Mouse (Mus musculus) testis, adult 2 months (tissue): ENCODE results near the gene Prkce. TPM values are rescaled to one million over a fixed set of nuclear protein-coding genes. Genes with fewer than 3 reads are reported as not detected.

Experiments
- H3K27ac ChIP-seq: fragments of 200-500 bp; 2 replicates; pipeline ENCODE4 v1.5.1; 2012; ENCODE audit warnings: low read depth, low read length; ENCODE audit not compliant: control insufficient read depth, insufficient read depth
- H3K27me3 ChIP-seq: fragments of 200-500 bp; 2 replicates; pipeline ENCODE4 v1.6.1; 2012; ENCODE audit warnings: mild to moderate bottlenecking, low read length, moderate library complexity; ENCODE audit not compliant: control insufficient read depth, insufficient read depth
- H3K36me3 ChIP-seq: fragments of 200-500 bp; 2 replicates; pipeline ENCODE4 v1.6.1; 2012; ENCODE audit warnings: mild to moderate bottlenecking, low read length; ENCODE audit not compliant: control insufficient read depth, insufficient read depth
- H3K4me1 ChIP-seq: fragments of 200-500 bp; 2 replicates; pipeline ENCODE4 v1.6.1; 2012; ENCODE audit warnings: low read length; ENCODE audit not compliant: control insufficient read depth, insufficient read depth
- H3K4me3 ChIP-seq: fragments of 200-500 bp; 2 replicates; pipeline ENCODE4 v1.5.1; 2012; ENCODE audit warnings: low read depth, mild to moderate bottlenecking, low read length, moderate library complexity, mixed read lengths; ENCODE audit not compliant: control insufficient read depth
- CTCF ChIP-seq: fragments of 200-500 bp; IDR thresholded peaks from 2 replicates; pipeline ENCODE4 v1.5.1; 2012; ENCODE audit warnings: low read depth, mild to moderate bottlenecking, inconsistent platforms, low read length, moderate library complexity; ENCODE audit not compliant: control insufficient read depth, insufficient read depth, insufficient replicate concordance
- POLR2A ChIP-seq: fragments of 200-500 bp; IDR thresholded peaks from 2 replicates; pipeline ENCODE4 v1.6.1; 2012; ENCODE audit warnings: low read depth, mild to moderate bottlenecking, inconsistent platforms, low read length, moderate library complexity; ENCODE audit not compliant: control insufficient read depth
- polyA plus RNA-seq: library from polyadenylated mRNA; depleted of rRNA; stranded (reverse); fragments of >200 nt; gene quantifications from 2 replicates; pipeline ENCODE4 v1.2.3, GENCODE M21; 2012

Gene Prkce
- polyA plus RNA-seq, 1 experiment, result 1.2 TPM

GRCm38 (mm10) chr17:86453673-86454350 is 286.2 kb downstream of the Prkce start:
- no peaks in the 10 kb centered on the region for H3K36me3 ChIP-seq
- TF ChIP-seq CTCF, result no peak
- TF ChIP-seq POLR2A, result no peak
- H3K27ac ChIP-seq, result no peak overlapping the region
- H3K4me1 ChIP-seq, result no peaks in the 10 kb centered on the region
- H3K27me3 ChIP-seq, result no peaks in the 10 kb centered on the region
- no peak overlapping the region for H3K4me3 ChIP-seq

- TF ChIP-seq POLR2A, result no peak
- no peak for TF ChIP-seq CTCF
These were observed 286.7 kb downstream of the Prkce start for GRCm38 (mm10) chr17:86454351-86454706.

GRCm38 (mm10) chr17:86456512-86456911 is 288.9 kb downstream of the Prkce start:
- Histone ChIP-seq H3K4me1 (no peaks in the 10 kb centered on the region), H3K27ac (no peak overlapping the region), H3K27me3 (no peaks in the 10 kb centered on the region), H3K4me3 (no peak overlapping the region), H3K36me3 (no peaks in the 10 kb centered on the region)
- no peak for TF ChIP-seq CTCF
- TF ChIP-seq POLR2A, result no peak

More at GRCm38 (mm10) chr17:86454351-86454706, 286.7 kb downstream of the Prkce start:
- Histone ChIP-seq H3K36me3 (no peaks in the 10 kb centered on the region), H3K27ac (no peak overlapping the region), H3K4me1 (no peaks in the 10 kb centered on the region), H3K4me3 (no peak overlapping the region), H3K27me3 (no peaks in the 10 kb centered on the region)

GRCm38 (mm10) chr17:86458302-86458980 is 290.9 kb downstream of the Prkce start:
- TF ChIP-seq POLR2A, result no peak
- no peak for TF ChIP-seq CTCF
- H3K36me3 ChIP-seq, result no peaks in the 10 kb centered on the region
- H3K4me1 ChIP-seq, result no peaks in the 10 kb centered on the region

GRCm38 (mm10) chr17:86460645-86461430 is 293.3 kb downstream of the Prkce start:
- H3K4me1 ChIP-seq, result no peaks in the 10 kb centered on the region
- no peak overlapping the region for H3K4me3 ChIP-seq
- H3K36me3 ChIP-seq, result no peaks in the 10 kb centered on the region
- TF ChIP-seq POLR2A (no peak), CTCF (no peak)
- H3K27me3 ChIP-seq, result no peaks in the 10 kb centered on the region
- 0 out of 2 replicates have a peak overlapping the region, but pooled peaks have one; percentile 6 for H3K27ac ChIP-seq

More at GRCm38 (mm10) chr17:86458302-86458980, 290.9 kb downstream of the Prkce start:
- no peak overlapping the region for H3K4me3 ChIP-seq
- no peak overlapping the region for H3K27ac ChIP-seq
- no peaks in the 10 kb centered on the region for H3K27me3 ChIP-seq

- TF ChIP-seq CTCF (no peak), POLR2A (no peak)
- no peaks in the 10 kb centered on the region for H3K27me3 ChIP-seq
- H3K4me3 ChIP-seq, result no peak overlapping the region
- no peaks in the 10 kb centered on the region for H3K4me1 ChIP-seq
- no peaks in the 10 kb centered on the region for H3K36me3 ChIP-seq
- no peak overlapping the region for H3K27ac ChIP-seq
These were observed 295.8 kb downstream of the Prkce start for GRCm38 (mm10) chr17:86463369-86463768.

GRCm38 (mm10) chr17:86464197-86464596 is 296.6 kb downstream of the Prkce start:
- no peak overlapping the region for H3K27ac ChIP-seq
- H3K27me3 ChIP-seq, result no peaks in the 10 kb centered on the region
- no peak overlapping the region for H3K4me3 ChIP-seq
- H3K36me3 ChIP-seq, result no peaks in the 10 kb centered on the region
- no peak for TF ChIP-seq POLR2A
- TF ChIP-seq CTCF, result no peak
- H3K4me1 ChIP-seq, result no peaks in the 10 kb centered on the region
